Mouse (Mus musculus): ENCODE results near the gene Nfkbil1. TPM values are rescaled to one million over a fixed set of nuclear protein-coding genes. Genes with fewer than 3 reads are reported as not detected.
A peak's percentile ranks its signal among the peaks of the same experiment; 100 is the strongest.

Nfkbil1 gene
- polyA plus RNA-seq, 1 experiment from 2014 or later, result 4.1 TPM

- peaks cover 77% of the 10 kb centered on the region for H3K36me3 ChIP-seq (replicated peaks; ENCODE audit: insufficient read depth, low read length)
- no peak overlapping the region for H3K27ac ChIP-seq (ENCODE audit: low read depth)
- H3K4me3 ChIP-seq (ENCODE audit: low read depth, low read length), result no peak overlapping the region
- DNase-seq, result no peak
- H3K9me3 ChIP-seq (ENCODE audit: low read length), result no peaks in the 10 kb centered on the region
- H3K4me1 ChIP-seq (ENCODE audit: insufficient read depth), result peaks cover 31% of the 10 kb centered on the region
- WGBS (ENCODE audit: insufficient replicate concordance), result 65% methylated on average over 15 of the region's 15 CpGs
- TF ChIP-seq EP300 (IDR thresholded peaks at IDR 0.05; ENCODE audit: low read depth) (no peak), CTCF (IDR thresholded peaks at IDR 0.05; ENCODE audit: low read depth) (peak; percentile 67)
- H3K4me2 ChIP-seq (ENCODE audit: low read depth, low read length), result 0 out of 2 replicates have a peak overlapping the region, but pooled peaks have one; percentile 4
- no peaks in the 10 kb centered on the region for H3K27me3 ChIP-seq (ENCODE audit: insufficient read depth, low read length)
- H3K9ac ChIP-seq (replicated peaks), result no peak overlapping the region
- no peak for ATAC-seq
These were observed 10.4 kb upstream of the Nfkbil1 start for GRCm38 (mm10) chr17:35245731-35246623.

- H3K4me3 ChIP-seq (ENCODE audit: low read depth, low read length), result peak overlapping the region; percentile 90; the same call in 1 of the 2 replicates
These were observed 9.4 kb upstream of the Nfkbil1 start for GRCm38 (mm10) chr17:35244999-35245398.

GRCm38 (mm10) chr17:35243086-35243485, 7.5 kb upstream of the Nfkbil1 start:
- Histone ChIP-seq H3K9ac (replicated peaks) (peak overlapping the region; percentile 97), H3K36me3 (replicated peaks; ENCODE audit: insufficient read depth, low read length) (peaks cover 48% of the 10 kb centered on the region), H3K9me3 (ENCODE audit: low read length) (no peaks in the 10 kb centered on the region), H3K4me1 (ENCODE audit: insufficient read depth) (peaks cover 42% of the 10 kb centered on the region), H3K4me2 (ENCODE audit: low read depth, low read length) (peak overlapping the region; percentile 89), H3K27ac (ENCODE audit: low read depth) (peak overlapping the region; percentile 100), H3K27me3 (ENCODE audit: insufficient read depth, low read length) (no peaks in the 10 kb centered on the region), H3K4me3 (ENCODE audit: low read depth, low read length) (peak overlapping the region; percentile 90)
- peak; percentile 23; the same call in 1 of the 2 replicates for TF ChIP-seq CTCF (IDR thresholded peaks at IDR 0.05; ENCODE audit: low read depth)
- no peak for TF ChIP-seq EP300 (IDR thresholded peaks at IDR 0.05; ENCODE audit: low read depth)
- DNase-seq (peak; percentile 51), ATAC-seq (no peak)
- WGBS (ENCODE audit: insufficient replicate concordance), result 13% methylated on average over 16 of the region's 16 CpGs

More at GRCm38 (mm10) chr17:35244999-35245398, 9.4 kb upstream of the Nfkbil1 start:
- WGBS (ENCODE audit: insufficient replicate concordance), result 67% methylated on average over 2 of the region's 2 CpGs
- H3K27ac ChIP-seq (ENCODE audit: low read depth), result no peak overlapping the region
- H3K36me3 ChIP-seq (replicated peaks; ENCODE audit: insufficient read depth, low read length), result peaks cover 67% of the 10 kb centered on the region
- TF ChIP-seq CTCF (IDR thresholded peaks at IDR 0.05; ENCODE audit: low read depth) (no peak), EP300 (IDR thresholded peaks at IDR 0.05; ENCODE audit: low read depth) (no peak)
- peaks cover 41% of the 10 kb centered on the region for H3K4me1 ChIP-seq (ENCODE audit: insufficient read depth)
- DNase-seq (no peak), ATAC-seq (no peak)
- peak overlapping the region; percentile 89; the same call in 1 of the 2 replicates for H3K4me2 ChIP-seq (ENCODE audit: low read depth, low read length)
- 0 out of 2 replicates have a peak overlapping the region, but pooled peaks have one; percentile 11 for H3K9ac ChIP-seq (replicated peaks)
- no peaks in the 10 kb centered on the region for H3K27me3 ChIP-seq (ENCODE audit: insufficient read depth, low read length)
- no peaks in the 10 kb centered on the region for H3K9me3 ChIP-seq (ENCODE audit: low read length)

GRCm38 (mm10) chr17:35242015-35242941, 6.7 kb upstream of the Nfkbil1 start:
- H3K27ac ChIP-seq (ENCODE audit: low read depth), result peak overlapping the region; percentile 100
- H3K9me3 ChIP-seq (ENCODE audit: low read length), result no peaks in the 10 kb centered on the region
- ATAC-seq (peak; percentile 52), DNase-seq (peak; percentile 68)
- WGBS (ENCODE audit: insufficient replicate concordance), result under 1% methylated on average over 55 of the region's 55 CpGs
- TF ChIP-seq EP300 (IDR thresholded peaks at IDR 0.05; ENCODE audit: low read depth) (no peak), CTCF (IDR thresholded peaks at IDR 0.05; ENCODE audit: low read depth) (peak; percentile 53)
- peak overlapping the region; percentile 89 for H3K4me2 ChIP-seq (ENCODE audit: low read depth, low read length)
- H3K4me3 ChIP-seq (ENCODE audit: low read depth, low read length), result peak overlapping the region; percentile 90
- no peaks in the 10 kb centered on the region for H3K27me3 ChIP-seq (ENCODE audit: insufficient read depth, low read length)
- H3K9ac ChIP-seq (replicated peaks), result peak overlapping the region; percentile 97
- peaks cover 42% of the 10 kb centered on the region for H3K4me1 ChIP-seq (ENCODE audit: insufficient read depth)
- H3K36me3 ChIP-seq (replicated peaks; ENCODE audit: insufficient read depth, low read length), result peaks cover 40% of the 10 kb centered on the region

GRCm38 (mm10) chr17:35241305-35242014, 5.9 kb upstream of the Nfkbil1 start, which contains the start of gene Ddx39b:
Gene Ddx39b (plus strand): TSS chr17:35241746.
- peaks cover 42% of the 10 kb centered on the region for H3K4me1 ChIP-seq (ENCODE audit: insufficient read depth)
- no peaks in the 10 kb centered on the region for H3K27me3 ChIP-seq (ENCODE audit: insufficient read depth, low read length)
- H3K4me2 ChIP-seq (ENCODE audit: low read depth, low read length), result peak within 1 kb of the TSS; percentile 89
- WGBS (ENCODE audit: insufficient replicate concordance), result 1% methylated on average over 64 of the region's 69 CpGs
- DNase-seq, result peak; percentile 95
- H3K4me3 ChIP-seq (ENCODE audit: low read depth, low read length), result peak within 1 kb of the TSS; percentile 90
- peaks cover 32% of the 10 kb centered on the region for H3K36me3 ChIP-seq (replicated peaks; ENCODE audit: insufficient read depth, low read length)
- peak within 1 kb of the TSS; percentile 100 for H3K27ac ChIP-seq (ENCODE audit: low read depth)
- TF ChIP-seq CTCF (IDR thresholded peaks at IDR 0.05; ENCODE audit: low read depth) (peak; percentile 26; the same call in 1 of the 2 replicates), EP300 (IDR thresholded peaks at IDR 0.05; ENCODE audit: low read depth) (peak; percentile 86)
- ATAC-seq, result peak; percentile 88
- H3K9ac ChIP-seq (replicated peaks), result peak within 1 kb of the TSS; percentile 97
- H3K9me3 ChIP-seq (ENCODE audit: low read length), result no peaks in the 10 kb centered on the region

Measured in liver, postnatal 0 days (tissue).